Mouse (Mus musculus): ENCODE measurements at regions not wholly inside any gene's neighbourhood (a gene's known extent, or its start where the extent isn't known, plus 50 kb on each side); places are given as distances from the start of the nearest gene placed in this dataset.

- DNase-seq = no peak
Observed at GRCm38 (mm10) chr1:157013669-157014048, 74.2 kb upstream of the Ralgps2 start.

GRCm38 (mm10) chr1:157012950-157013668, 73.7 kb upstream of the Ralgps2 start:
- DNase-seq = no peak

- DNase-seq = no peak
Observed at GRCm38 (mm10) chr1:157011226-157011625, 71.8 kb upstream of the Ralgps2 start.

DNA sequence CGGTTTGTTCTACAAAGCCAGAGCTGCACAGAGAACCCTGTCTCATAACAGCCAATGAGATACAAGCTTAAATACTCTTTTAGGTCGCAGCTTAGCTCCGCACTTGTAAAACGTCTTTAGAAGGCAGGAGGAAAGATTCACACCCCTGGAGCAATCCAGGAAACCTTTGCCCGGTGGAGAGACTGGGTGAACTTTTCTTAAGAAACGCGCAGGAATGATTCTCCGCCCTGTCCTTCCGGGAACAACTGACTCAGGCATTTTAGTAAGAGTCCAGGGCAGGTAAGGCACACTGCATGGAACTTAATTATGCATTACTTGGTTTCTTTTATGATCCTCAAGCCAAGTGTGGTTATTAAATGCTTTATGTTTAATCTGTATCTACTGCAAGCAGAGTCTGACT, 70.0 kb upstream of the Ralgps2 start:
- DNase-seq = no peak

GRCm38 (mm10) chr1:157007891-157008730, 68.7 kb upstream of the Ralgps2 start:
- DNase-seq = no peak

DNA sequence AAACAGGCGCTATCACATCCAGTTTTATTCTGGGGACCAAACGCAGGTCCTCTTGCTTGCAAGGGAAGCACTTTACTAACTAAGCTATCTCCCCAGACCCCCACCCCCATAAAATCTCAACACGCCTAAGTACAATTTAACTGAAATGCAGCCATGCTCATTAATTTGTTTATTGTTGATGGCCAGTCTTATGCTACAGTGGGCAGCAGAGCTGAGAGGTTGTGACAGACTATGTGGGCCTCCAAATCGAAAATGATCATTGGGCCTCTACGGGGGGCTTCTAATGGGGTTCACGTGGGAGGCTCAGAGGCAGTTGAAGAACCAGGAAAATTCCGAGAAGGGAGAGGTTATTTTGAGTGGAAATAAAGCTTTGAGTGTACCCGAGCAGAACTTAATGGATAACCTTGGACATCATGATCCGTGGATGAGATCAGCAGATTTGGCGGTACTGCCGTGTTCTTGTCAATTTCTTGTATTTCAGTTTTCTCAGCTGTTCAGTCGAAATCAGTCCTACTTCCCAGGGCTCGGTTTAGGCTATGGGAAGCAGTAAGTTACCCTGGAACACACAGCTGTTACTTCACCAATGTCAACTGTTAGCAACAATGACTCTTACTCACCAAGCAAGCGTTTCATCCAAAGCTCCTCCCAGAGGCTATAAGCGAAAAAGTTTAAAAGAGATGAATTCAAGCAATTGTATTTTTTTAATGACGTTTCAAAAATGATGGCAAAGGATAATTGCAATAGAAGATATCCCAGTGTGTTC, 65.1 kb upstream of the Ralgps2 start:
- no peak for DNase-seq

DNA sequence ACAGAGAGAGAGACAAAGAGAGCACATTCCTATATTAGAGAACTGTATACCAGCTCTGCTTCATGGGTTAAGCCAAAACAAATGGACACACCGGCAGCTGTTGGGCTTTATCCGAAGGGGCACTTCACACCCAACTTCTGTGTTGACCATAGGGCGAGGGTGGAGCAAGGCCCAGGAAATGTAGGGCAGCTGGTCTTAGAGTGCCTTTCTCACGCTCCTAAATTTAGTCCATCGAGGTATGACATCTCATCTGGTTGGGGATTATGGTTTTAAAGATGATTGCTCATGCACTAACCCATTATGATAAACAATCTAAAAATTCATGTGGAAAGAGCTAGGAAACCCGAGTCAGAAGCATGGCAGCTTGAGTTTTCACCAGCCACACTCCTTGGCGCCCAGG, 63.6 kb upstream of the Ralgps2 start:
- DNase-seq = no peak

- DNase-seq = no peak
Observed at GRCm38 (mm10) chr1:157002258-157002657, 62.8 kb upstream of the Ralgps2 start.

- peak; percentile 26 for DNase-seq
Observed at GRCm38 (mm10) chr1:157001008-157001660, 61.7 kb upstream of the Ralgps2 start.

GRCm38 (mm10) chr1:156999947-157000346, 60.5 kb upstream of the Ralgps2 start:
- no peak for DNase-seq

- DNase-seq = no peak
Observed at GRCm38 (mm10) chr1:156999272-156999671, 59.8 kb upstream of the Ralgps2 start.

GRCm38 (mm10) chr1:156997476-156998305, 58.3 kb upstream of the Ralgps2 start:
- peak; percentile 15 for DNase-seq

DNA sequence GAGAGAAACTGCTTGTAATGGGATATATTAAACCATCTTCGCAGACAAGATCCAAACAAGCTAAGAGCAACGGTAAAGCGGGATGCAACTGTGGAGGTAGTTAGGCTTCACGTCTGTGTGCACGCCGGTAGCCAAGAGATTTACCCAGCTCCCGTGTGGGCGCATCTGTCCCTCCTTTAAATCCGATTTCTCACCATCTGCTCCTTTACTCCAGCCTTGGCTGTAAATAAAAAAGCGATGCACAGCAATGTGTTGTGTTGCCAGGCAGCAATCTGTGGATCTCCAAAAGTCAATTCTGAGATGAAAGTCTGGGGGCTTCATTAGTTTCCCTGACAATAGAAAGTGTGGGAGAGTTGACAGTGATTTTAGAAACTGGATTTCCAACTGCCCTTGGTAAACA, 57.6 kb upstream of the Ralgps2 start:
- no peak for DNase-seq

DNA sequence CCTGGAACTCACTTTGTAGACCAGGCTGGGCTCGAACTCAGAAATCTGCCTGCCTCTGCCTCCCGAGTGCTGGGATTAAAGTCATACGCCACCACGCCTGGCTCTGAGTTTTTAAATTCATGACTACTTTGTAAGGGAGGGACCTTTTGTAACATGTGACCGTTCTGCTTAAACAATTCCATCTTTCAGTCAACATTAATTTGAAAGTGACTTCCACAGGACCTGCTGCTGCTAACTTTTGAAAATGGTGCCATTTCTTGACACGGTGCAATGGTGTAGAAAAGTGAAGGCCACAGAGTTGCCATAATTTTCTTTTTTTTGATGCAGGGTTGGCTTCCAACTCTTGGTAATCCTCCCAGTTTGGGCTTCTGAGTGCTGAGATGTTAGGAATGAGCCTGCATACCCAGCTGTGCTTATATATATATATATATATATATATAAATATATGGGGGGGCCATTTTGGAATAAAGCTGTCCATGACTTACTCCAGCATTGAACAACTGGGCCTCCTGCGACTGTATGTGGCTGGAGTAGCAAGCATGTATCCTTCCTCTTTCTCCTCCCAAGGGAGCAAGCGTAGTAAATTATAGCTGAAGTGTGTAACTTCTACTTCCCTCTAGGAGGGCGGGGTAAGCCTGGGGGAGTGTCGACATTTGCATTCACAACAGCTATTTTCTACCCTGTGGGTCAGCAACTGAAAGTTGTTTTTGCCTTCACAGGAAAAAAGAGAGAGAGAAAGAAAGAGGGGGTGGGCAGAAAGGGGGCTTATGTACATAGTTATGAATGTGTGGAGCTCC, 56.9 kb upstream of the Ralgps2 start:
- no peak for DNase-seq

GRCm38 (mm10) chr1:156995180-156995951, 55.9 kb upstream of the Ralgps2 start:
- DNase-seq = no peak

DNA sequence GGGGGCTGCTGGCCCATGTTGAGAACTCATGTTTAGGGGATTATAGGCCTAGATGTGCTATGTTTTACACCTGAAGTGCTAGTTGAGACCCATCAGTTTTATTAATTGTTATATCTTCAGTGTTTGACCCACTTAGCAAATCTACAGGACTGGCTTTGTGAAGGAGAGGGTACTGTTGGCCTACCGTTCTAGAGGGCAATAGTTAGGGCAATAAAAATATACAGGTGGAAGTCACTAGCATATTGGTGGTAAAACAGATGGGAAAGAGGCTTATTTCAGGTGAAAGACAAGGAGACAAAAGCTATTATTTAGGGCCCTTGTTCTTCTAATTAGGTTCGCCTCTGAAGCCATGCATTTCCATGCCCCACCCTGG, 55.2 kb upstream of the Ralgps2 start:
- DNase-seq = no peak

- no peak for DNase-seq
Observed at GRCm38 (mm10) chr1:156994005-156994643, 54.7 kb upstream of the Ralgps2 start.

GRCm38 (mm10) chr1:156993105-156993504, 53.7 kb upstream of the Ralgps2 start:
- DNase-seq = no peak

- DNase-seq = no peak
Observed at GRCm38 (mm10) chr1:156992536-156992935, 53.1 kb upstream of the Ralgps2 start.
